Mouse (Mus musculus) adrenal gland (tissue): ENCODE data around the gene Dbndd1.
"Not testable (repeated sequence)": the region's sequence is repeated elsewhere in the genome, so short reads cannot be mapped to it uniquely, and the experiment has no call there.

Experiments used
- intact Hi-C: fragments of 180-260 bp; cut with DNase I; formaldehyde crosslinking; loops from one replicate; pipeline ENCODE4 v1.15.1; 2025

The Dbndd1 gene

DNA sequence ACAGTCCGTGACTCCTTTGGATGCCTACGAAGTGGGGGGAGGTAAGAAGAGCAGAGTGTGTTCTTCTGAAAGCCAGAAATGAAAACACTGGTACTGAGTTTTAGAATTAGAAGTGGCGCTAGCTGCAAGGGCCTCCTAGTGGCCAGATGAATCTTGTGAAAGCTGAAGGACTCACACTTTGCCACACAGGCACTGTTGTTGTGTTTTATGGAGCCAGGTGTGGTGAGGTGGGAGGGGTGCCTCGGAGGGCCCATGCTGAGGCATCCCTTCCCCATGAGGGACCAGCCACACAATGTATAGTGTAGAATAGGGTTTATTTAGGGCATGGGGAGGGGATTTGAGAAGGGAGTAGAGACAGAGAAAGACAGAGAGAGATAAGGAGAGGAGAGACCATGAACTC lies 17.6 kb downstream of the Dbndd1 start:
- intact Hi-C loops, result no loop called here

DNA sequence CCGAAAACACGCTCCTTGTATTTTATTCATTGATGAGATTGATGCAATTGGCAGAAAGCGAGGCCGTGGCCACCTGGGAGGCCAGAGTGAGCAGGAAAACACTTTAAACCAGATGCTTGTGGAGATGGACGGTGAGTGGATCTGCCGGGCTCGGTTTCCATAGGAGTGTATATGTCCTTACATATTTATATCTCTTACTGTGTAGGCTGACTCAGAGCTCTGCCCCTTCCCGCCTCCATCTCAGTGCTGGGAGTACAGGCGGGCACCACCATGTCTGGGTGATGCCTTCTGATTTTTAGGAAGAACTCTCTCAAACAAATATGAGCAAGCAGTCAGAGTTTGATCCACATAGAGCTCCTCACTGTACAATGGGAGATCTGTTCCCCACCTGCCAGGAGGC lies 22.4 kb downstream of the Dbndd1 start:
- intact Hi-C loops, result no loop called here

DNA sequence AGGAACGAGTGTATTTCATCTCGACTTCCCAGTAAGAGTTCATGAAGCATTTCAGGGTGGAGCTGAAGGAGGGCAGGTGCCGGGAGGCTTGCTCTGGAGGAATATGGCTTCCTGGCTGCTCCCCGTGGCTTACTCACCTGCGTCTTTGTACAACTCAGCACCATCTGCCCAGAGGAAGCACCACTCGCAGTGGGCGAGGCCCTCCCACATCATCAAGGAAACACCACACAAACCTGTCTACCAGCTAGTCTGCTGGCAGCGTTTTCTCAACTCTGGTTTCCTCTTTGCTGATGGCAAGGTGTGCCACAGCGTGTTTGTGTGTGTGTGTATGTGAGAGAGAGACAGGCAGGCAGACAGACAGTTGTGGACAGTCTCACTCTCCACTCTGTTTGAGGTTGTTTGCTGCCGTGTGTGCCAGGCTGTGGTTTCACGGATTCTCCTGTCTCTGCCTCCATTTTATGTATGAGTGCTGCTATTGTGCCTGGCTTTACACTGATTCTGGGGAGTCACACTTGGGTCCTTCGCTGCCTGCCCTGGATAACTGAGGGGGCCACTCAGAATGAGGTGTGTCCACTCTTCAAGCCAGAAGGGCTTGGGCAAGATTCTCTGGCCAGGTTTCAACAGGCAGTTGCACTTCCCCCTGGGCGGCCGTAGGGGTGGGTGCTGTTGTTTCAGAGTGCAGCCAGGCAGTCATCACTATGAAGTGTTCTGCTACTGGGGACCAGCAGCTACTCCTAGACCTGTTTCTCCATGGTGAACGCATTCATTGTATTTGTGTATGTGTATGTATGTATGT lies 23.8 kb downstream of the Dbndd1 start:
- intact Hi-C loops, result no loop called here

DNA sequence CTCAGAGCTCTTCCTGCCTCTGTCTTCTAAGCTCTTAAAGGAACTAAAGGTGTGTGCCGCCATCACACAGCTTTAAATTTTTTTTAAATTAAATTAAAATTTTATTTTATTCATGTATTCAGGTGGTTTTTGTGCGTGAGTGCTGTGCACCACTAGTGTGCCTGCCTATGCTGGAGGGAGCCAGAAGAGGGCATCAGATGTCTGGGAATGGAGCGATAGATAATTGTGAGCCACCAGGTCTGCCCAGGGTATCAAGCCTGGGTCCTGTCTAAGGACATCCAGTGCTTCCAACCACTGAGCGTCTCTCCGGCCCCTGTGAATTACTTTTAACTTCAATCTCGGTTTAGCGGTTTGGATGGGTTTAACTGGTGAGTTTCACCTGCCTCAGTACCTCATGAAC lies 32.6 kb downstream of the Dbndd1 start:
- intact Hi-C loops, result no loop called here

DNA sequence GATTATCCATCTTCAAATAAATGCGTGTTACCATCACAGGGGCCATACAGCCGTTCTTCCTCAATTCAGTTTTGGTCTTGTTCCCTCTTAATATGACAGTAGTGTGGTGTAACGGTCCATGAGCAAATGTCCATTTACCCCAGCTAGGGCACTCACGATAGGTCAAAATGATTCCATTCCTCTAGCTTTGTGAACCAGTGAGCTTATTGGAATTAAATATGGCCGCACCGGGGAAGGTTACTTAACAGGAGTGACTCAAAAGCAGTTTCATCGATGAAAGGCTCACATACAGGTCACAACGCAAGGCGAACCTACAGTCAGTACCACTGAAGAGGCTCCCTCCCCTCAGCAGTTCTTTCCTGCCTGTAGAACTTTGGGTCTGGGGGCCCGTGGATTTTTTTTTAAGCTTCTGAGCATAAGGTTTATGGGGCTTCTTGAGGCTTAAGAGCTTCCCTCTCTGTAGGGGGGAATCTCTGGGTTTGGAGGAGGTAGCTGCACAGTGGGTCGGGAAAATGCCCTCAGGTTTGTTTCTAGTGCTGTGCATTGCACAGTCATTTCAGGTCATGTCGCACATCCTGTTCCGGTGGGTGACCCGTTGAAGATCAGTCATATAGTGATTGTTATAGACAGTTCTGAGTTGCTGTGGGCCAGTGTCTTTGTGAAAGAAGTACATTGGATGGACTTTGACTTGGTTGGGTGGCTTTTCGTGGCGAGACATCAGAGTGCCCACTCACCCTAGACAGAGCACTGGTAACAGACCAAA lies 36.6 kb downstream of the Dbndd1 start:
- intact Hi-C loops, result no loop called here

DNA sequence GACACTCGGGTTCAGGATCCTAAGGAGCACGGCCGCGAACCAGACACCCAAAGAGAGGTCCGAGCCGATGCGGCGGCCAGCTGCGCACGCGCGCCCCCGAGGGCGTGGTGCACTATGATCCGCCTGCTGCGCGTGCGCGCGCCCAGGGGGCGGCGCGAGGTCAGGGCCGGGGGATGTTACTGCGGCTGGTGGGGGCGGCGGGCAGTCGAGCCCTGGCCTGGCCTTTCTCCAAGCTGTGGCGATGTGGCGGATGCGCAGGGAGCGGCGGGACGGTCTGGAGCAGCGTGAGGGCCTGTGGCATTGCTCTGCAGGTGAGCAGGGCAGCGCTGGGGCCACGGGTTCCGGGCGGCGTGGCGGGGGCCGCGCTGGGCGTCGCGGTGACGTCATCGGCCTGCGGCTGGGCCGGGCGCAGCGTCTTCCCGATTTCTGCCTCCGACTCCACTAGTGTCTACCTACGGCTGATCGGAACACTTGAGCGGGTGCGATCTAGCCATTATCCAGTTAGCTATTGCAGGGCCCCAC lies 37.5 kb downstream of the Dbndd1 start, which contains the start of gene Afg3l1:
TSS of gene Afg3l1 (plus strand) at position 167 of the 522 bp plus-strand sequence.
- intact Hi-C loops, result no loop called here

DNA sequence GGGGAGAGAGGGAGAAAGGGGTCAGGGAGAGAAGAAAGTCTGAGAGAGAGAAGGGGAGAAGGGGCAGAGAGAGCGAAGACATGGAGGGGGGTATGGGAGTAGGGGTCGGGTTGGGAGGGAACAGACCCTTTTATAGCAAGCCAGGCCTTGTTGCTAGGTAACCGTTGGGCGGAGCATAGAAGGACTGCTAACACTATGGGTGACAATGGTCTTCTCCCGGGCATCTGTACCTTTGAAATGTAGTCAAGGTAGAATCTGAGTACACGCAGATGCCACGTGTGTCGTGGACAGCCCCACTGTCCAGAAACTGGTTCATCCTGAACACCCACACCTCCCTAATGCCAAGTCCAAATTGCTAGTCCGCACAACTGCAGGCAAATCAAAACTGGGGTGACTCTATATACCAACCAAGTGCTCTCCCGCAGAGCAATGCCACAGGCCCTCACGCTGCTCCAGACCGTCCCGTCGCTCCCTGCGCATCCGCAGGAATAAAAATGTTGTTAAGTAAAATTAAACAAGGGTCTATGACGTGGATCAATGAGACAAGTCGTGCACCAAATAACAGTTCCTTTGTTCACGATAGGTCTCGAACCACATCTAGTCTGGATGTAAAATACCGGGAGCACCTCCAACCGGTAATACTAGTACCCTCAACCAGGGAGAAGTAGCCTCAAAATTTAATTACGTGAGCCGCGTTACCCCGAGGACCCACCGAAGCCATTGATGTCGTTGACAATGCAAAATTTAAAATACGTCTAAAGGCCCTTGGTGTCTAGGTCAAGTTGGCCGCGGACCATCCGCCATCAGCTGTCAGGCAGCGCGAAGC lies 38.1 kb downstream of the Dbndd1 start:
- intact Hi-C loops, result no loop called here

DNA sequence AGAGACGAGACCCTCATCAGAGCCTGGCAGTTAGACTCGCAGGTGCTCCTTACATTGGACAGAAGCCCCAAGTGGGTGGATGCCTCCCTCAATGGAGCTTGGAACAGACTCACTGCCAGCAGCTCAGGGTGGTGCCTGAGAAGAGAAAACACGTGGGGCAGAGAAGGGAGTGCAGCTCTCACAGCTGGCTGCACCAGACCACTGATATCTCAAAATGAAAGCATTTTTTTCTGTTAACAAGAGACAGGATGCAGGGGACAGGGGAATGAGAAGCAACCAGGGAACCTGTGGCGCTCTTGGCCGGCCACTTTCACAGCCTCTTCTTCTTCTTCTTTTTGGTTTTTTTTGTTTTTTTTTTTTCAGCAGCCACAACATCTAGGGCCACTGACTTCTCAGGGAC lies 40.7 kb downstream of the Dbndd1 start:
- intact Hi-C loops, result not testable (repeated sequence)

DNA sequence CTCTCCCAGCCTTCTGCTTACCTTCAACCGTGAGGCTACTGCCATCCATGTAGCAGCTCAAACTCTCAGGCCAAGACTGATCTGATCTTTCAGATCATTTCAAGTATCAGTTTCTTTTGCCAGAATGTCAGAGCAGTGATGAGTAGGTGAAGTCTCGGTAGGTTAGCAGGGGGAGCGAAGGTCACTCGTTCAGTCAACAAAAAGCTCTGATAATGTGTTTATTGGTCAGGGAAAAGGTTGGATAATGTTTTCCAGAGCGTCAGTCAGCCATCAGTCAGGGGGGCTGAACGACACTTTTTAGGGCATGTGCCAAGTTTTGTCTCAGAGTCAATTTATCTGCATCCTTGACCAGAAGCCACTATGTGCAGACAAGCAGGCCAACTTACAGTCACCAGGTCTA lies 42.3 kb downstream of the Dbndd1 start:
- intact Hi-C loops, result not testable (repeated sequence)

DNA sequence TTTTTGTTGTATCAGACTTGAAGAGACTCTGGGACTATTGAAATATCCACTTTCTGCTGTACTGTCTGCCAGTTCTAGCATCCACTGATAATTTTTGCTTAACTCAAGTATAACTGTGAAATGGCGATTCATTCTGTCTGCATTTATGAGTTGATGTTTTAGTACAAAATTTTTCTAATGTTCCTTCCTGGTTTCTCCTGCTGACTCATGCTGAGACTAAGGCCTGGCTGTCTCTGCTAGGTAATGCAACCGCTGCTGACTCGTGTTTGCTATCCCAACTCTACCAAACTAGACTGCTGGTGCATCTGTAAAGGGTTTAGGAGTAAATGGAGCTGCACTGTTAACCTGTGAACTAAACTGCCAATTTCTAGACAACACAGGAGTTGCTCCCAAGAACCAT lies 47.8 kb downstream of the Dbndd1 start:
- intact Hi-C loops, result no loop called here

DNA sequence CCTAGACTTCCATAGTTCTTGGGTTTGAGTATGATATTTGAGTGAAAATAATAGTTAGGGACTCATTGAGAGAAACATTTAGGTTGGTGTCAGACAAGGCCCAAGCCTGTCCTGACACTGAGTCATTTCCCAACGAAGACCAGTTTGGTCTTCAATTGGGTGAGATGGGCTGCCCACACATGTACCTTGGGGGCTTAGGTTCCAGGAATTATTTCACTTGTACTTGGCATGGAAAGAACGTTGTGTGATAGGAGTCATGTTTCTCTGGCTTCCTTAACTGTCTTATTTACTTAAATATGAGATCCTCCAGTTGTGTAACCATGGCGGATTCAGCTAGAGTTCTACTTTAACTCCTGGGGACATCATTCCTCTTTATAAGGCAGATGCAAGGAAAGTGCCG lies 51.6 kb downstream of the Dbndd1 start:
- intact Hi-C loops, result no loop called here
